Mouse (Mus musculus) lung, embryonic 14.5 days (tissue): Measurements from ENCODE around the gene Cdca5. TPM values are rescaled to one million over a fixed set of nuclear protein-coding genes. Genes with fewer than 3 reads are reported as not detected.

Source experiments
- ATAC-seq: fragments of 200-750 bp; cut with Nextera tagmentation; 2 replicates; pipeline ENCODE4 v1.8.0; 2017; ENCODE audit warnings: mild to moderate bottlenecking, moderate TSS enrichment, moderate library complexity; ENCODE audit not compliant: insufficient read depth
- DNase-seq: peaks from one replicate; pipeline ENCODE4 v3.0.0-alpha.2; 2015
- H3K27ac ChIP-seq: fragments of 300-500 bp; sonication (generic); 2 replicates; pipeline ENCODE4 v1.5.1; 2014; ENCODE audit warnings: low read depth, mild to moderate bottlenecking, moderate library complexity
- H3K27me3 ChIP-seq: fragments of 300-500 bp; sonication (generic); 2 replicates; pipeline ENCODE4 v1.6.1; 2014; ENCODE audit warnings: low read length, control low read depth; ENCODE audit not compliant: insufficient read depth
- H3K36me3 ChIP-seq: fragments of 300-500 bp; sonication (generic); 2 replicates; pipeline ENCODE4 v1.6.1; 2014; ENCODE audit warnings: control low read depth; ENCODE audit not compliant: insufficient read depth
- H3K4me1 ChIP-seq: fragments of 300-500 bp; sonication (generic); 2 replicates; pipeline ENCODE4 v1.6.1; 2014; ENCODE audit warnings: antibody characterized with exemption, control low read depth; ENCODE audit not compliant: insufficient read depth
- H3K4me2 ChIP-seq: fragments of 300-500 bp; sonication (generic); 2 replicates; pipeline ENCODE4 v1.6.1; 2014; ENCODE audit warnings: mild to moderate bottlenecking
- H3K4me3 ChIP-seq: fragments of 300-500 bp; sonication (generic); 2 replicates; pipeline ENCODE4 v1.5.1; 2014; ENCODE audit warnings: low read depth, low read length
- H3K9ac ChIP-seq: fragments of 300-500 bp; sonication (generic); 2 replicates; pipeline ENCODE4 v1.6.1; 2014
- H3K9me3 ChIP-seq: fragments of 300-500 bp; sonication (generic); 2 replicates; pipeline ENCODE4 v1.6.1; 2016; ENCODE audit warnings: low read depth, low read length, control low read depth
- CTCF ChIP-seq: IDR thresholded peaks from 2 replicates; pipeline ENCODE4 v1.5.1; 2016; ENCODE audit warnings: antibody characterized with exemption, low read depth
- WGBS: fragments of 180-500 bp; shearing (Covaris S2); extraction: QIAGEN DNeasy Blood & Tissue Kit; methylation state at CpG from one replicate; pipeline ENCODE4 v1.1.7; 2014; 5-methylcytosine and 5-hydroxymethylcytosine counted together
- polyA plus RNA-seq: library from polyadenylated mRNA; unstranded; fragments of >200 nt; fragmentation: Nextera tagmentation; extraction: Ambion mirVana; gene quantifications from 2 replicates; pipeline ENCODE4 v1.2.1, GENCODE M21; 2014

Gene Cdca5
- polyA plus RNA-seq, 1 experiment from 2014 or later: 52.7 TPM

DNA sequence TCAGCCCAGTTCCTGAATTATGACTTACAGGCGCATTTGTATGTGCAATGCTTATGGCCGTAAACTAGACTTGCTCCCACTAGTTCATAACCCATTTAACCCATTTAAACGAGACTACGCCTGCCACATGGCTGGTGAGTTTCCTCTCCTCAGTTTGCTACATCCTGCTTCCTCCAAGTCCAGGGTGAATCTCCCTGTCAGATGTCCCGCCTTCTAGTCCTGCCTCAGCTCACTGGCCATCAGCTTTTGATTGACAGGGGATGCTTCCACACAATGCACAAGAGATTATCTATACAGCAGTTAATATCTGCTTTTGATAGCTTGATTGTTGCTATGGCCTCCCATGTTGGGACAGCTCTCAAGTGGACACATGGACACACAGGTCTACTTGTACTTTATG is 30.5 kb upstream of the Cdca5 start:
- Histone ChIP-seq H3K4me2 (no peak overlapping the region), H3K9ac (no peak overlapping the region), H3K4me1 (no peaks in the 10 kb centered on the region), H3K27ac (no peak overlapping the region), H3K4me3 (no peak overlapping the region), H3K9me3 (no peaks in the 10 kb centered on the region), H3K36me3 (peaks cover 74% of the 10 kb centered on the region), H3K27me3 (no peaks in the 10 kb centered on the region)
- WGBS: 82% methylated on average over 5 of the region's 5 CpGs
- no peak for ATAC-seq
- no peak for DNase-seq
- no peak for TF ChIP-seq CTCF

DNA sequence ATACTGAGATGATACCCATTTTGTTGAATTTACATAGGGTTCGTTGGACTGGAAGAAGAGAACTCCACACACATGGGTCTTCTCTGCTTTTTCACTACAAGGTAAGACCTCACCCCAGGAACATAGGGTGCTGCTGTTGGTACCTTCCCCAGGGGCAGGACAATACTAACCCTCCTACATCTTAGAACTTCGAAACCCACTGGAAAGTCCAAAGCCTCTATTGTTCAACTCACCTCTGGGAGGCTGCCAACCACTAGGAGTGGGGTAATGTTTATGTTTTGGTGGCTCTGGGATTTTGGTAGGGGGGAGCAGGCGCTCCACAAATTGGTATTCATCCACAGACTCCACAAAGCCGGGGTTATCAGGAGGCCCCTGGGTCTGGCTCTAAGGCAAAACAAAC is 28.1 kb upstream of the Cdca5 start:
- Histone ChIP-seq H3K4me3 (peak overlapping the region; percentile 86), H3K27ac (no peak overlapping the region), H3K9me3 (no peaks in the 10 kb centered on the region), H3K27me3 (no peaks in the 10 kb centered on the region), H3K4me2 (peak overlapping the region; percentile 74), H3K9ac (peak overlapping the region; percentile 91), H3K36me3 (peaks cover 56% of the 10 kb centered on the region), H3K4me1 (no peaks in the 10 kb centered on the region)
- no peak for DNase-seq
- WGBS: 54% methylated on average over 4 of the region's 4 CpGs
- no peak for ATAC-seq
- TF ChIP-seq CTCF: no peak

DNA sequence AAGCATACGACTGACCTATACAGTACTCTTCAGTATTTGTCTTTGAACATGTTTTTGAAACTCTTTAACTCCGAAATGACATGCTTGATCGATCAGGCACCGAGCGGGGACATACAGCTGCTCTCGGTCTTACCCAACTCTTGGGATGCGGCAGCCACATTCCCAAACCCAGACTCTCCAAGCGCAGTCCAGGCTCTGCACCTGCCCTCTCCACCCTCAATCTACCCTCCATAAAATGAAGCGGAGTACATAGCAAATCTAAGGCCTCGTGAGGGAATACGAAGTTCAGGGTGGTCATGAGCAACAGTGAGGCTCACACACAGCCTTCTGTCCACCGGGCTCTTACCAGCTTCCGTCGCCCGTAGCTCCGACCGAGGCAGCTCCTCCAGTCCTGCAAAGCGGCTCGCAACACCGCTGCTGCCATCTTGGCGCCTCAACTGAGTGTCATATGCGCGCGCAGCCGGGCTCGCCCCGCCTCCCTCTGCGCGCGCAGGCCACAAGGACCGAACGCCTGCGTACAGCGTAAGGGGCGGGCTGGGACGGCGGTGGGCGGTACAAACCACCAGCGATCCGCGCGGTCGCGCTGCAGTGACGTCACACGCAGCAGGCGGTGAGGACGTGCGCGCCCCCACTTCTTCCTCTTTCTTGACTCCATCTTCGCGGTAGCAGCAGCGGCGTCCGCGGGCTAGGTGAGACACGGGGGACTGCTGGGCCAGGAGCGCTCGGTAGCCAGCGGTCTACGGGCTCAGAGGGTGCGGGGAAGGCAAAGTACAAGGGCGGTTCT is 27.3 kb upstream of the Cdca5 start, which contains the start of the genes Mrpl49 and Fau:
Gene Mrpl49, minus strand, starts transcription at position 473 of the 784 bp plus-strand sequence.
Gene Fau, plus strand, starts transcription at position 532 of the 784 bp plus-strand sequence.
- peak; percentile 79 for ATAC-seq
- peak within 1 kb of the TSS; percentile 69 for H3K27ac ChIP-seq
- under 1% methylated on average over 63 of the region's 63 CpGs for WGBS

GRCm38 (mm10) chr19:6058513-6058912 is 26.3 kb upstream of the Cdca5 start:
- no peak for DNase-seq
- Histone ChIP-seq H3K27ac (0 out of 2 replicates have a peak overlapping the region, but pooled peaks have one; percentile 69), H3K36me3 (peaks cover 38% of the 10 kb centered on the region)

More for the DNA sequence above, 27.3 kb upstream of the Cdca5 start, which contains the start of the genes Mrpl49 and Fau:
- DNase-seq: peak; percentile 100
- peaks cover 48% of the 10 kb centered on the region for H3K36me3 ChIP-seq
- H3K4me1 ChIP-seq: peaks cover 7% of the 10 kb centered on the region; the same call in 1 of the 2 replicates
- H3K4me2 ChIP-seq: peak within 1 kb of the TSS; percentile 74
- H3K9ac ChIP-seq: peak within 1 kb of the TSS; percentile 91
- peak within 1 kb of the TSS; percentile 86 for H3K4me3 ChIP-seq
- no peaks in the 10 kb centered on the region for H3K27me3 ChIP-seq
- H3K9me3 ChIP-seq: no peaks in the 10 kb centered on the region
- no peak for TF ChIP-seq CTCF

DNA sequence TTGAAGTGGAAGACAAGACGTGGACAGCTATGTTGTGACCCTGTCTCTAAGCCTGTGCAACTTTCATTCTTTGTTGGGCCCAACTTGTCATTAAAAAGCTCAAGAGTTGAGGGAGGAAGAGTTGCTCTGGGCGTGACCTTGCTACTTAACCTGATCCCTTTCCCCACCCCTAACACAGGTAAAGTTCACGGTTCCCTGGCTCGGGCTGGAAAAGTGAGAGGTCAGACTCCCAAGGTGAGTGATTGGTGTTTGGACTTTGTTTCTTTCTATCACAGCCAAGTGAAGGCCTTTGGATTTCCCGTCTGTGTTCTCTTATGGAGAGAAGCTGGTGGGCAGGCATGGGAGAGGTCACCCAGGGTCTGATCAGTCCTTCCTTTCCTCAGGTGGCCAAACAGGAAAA is 25.8 kb upstream of the Cdca5 start:
- no peak overlapping the region for H3K27ac ChIP-seq
- DNase-seq (no peak), ATAC-seq (no peak)
- peaks cover 12% of the 10 kb centered on the region; the same call in 1 of the 2 replicates for H3K4me1 ChIP-seq
- WGBS: 74% methylated on average over 5 of the region's 5 CpGs
- no peak for TF ChIP-seq CTCF
- no peaks in the 10 kb centered on the region for H3K27me3 ChIP-seq
- H3K9ac ChIP-seq: peak overlapping the region; percentile 91
- peaks cover 33% of the 10 kb centered on the region for H3K36me3 ChIP-seq
- peak overlapping the region; percentile 74 for H3K4me2 ChIP-seq
- H3K9me3 ChIP-seq: no peaks in the 10 kb centered on the region
- H3K4me3 ChIP-seq: peak overlapping the region; percentile 86

More at GRCm38 (mm10) chr19:6058513-6058912, 26.3 kb upstream of the Cdca5 start:
- no peaks in the 10 kb centered on the region for H3K9me3 ChIP-seq
- peaks cover 12% of the 10 kb centered on the region; the same call in 1 of the 2 replicates for H3K4me1 ChIP-seq
- 29% methylated on average over 5 of the region's 5 CpGs for WGBS
- peak; percentile 0; the same call in 1 of the 2 replicates for ATAC-seq
- H3K9ac ChIP-seq: peak overlapping the region; percentile 91
- H3K4me3 ChIP-seq: peak overlapping the region; percentile 86
- H3K4me2 ChIP-seq: peak overlapping the region; percentile 74
- no peaks in the 10 kb centered on the region for H3K27me3 ChIP-seq
- no peak for TF ChIP-seq CTCF

DNA sequence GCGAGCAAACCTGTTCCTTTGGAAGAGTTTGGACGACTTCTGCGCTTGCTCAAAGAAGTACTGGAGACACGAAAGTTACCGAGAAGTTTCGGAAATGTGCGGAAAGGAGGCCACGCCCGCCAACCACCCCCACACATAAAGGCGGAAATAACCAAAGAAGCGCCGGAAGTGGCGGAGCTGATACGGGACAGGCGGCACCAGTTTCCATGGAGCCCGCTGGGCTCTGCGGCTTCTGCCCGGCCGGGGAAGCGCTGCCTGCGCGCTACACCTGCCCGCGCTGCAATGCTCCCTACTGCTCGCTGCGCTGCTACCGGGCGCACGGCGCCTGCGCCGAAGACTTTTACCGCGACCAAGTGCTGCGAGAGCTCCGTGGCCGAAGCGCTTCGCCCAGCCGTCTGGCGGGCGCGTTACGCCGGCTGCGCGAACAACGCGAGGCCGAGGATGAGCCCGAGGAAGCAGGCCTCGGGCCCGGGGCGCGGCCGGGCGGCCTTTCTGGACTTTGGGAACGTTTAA is 23.7 kb upstream of the Cdca5 start, which contains the start of gene Znhit2:
Gene Znhit2, plus strand, starts transcription at position 172 of the 513 bp plus-strand sequence.
- peak; percentile 75 for ATAC-seq
- Histone ChIP-seq H3K36me3 (peaks cover 14% of the 10 kb centered on the region), H3K4me3 (peak within 1 kb of the TSS; percentile 90), H3K4me2 (peak within 1 kb of the TSS; percentile 100), H3K9me3 (no peaks in the 10 kb centered on the region), H3K27ac (peak within 1 kb of the TSS; percentile 95), H3K9ac (peak within 1 kb of the TSS; percentile 92), H3K4me1 (peaks cover 12% of the 10 kb centered on the region; the same call in 1 of the 2 replicates), H3K27me3 (no peaks in the 10 kb centered on the region)
- peak; percentile 98 for DNase-seq
- TF ChIP-seq CTCF: no peak
- under 1% methylated on average over 58 of the region's 58 CpGs for WGBS
